Mouse (Mus musculus): ENCODE results near the gene Ntng2. TPM values are rescaled to one million over a fixed set of nuclear protein-coding genes. Genes with fewer than 3 reads are reported as not detected.

Gene Ntng2
- total and polyA plus RNA-seq, 2 experiments from 2014 or later, result 8.7 to 52.4 TPM

GRCm38 (mm10) chr2:29246891-29247290 is 5.9 kb downstream of the Ntng2 start:
- H3K4me3 ChIP-seq (ENCODE audit: low read depth, low read length), result no peak overlapping the region
- no peaks in the 10 kb centered on the region for H3K36me3 ChIP-seq (ENCODE audit: insufficient read depth, low read length)
- TF ChIP-seq CTCF (IDR thresholded peaks at IDR 0.05), result no peak
- H3K4me1 ChIP-seq (ENCODE audit: insufficient read depth, low read length), result peaks cover 15% of the 10 kb centered on the region
- no peaks in the 10 kb centered on the region for H3K9me3 ChIP-seq (ENCODE audit: low read length)
- 0 out of 2 replicates have a peak overlapping the region, but pooled peaks have one; percentile 6 for H3K4me2 ChIP-seq (ENCODE audit: low read depth, low read length, poor library complexity, severe bottlenecking)
- peaks cover 8% of the 10 kb centered on the region; the same call in 1 of the 2 replicates for H3K27me3 ChIP-seq (ENCODE audit: insufficient read depth, low read length)
- no peak overlapping the region for H3K27ac ChIP-seq (ENCODE audit: low read depth, low read length)
- no peak for DNase-seq (ENCODE audit: low spot score)
- ATAC-seq (ENCODE audit: low FRiP score), result no peak
- H3K9ac ChIP-seq (replicated peaks; ENCODE audit: low read length, poor library complexity, severe bottlenecking), result 0 out of 2 replicates have a peak overlapping the region, but pooled peaks have one; percentile 13
- WGBS, result 67% methylated on average over 7 of the region's 7 CpGs

- 0 out of 2 replicates have a peak overlapping the region, but pooled peaks have one; percentile 13 for H3K9ac ChIP-seq (replicated peaks; ENCODE audit: low read length, poor library complexity, severe bottlenecking)
- H3K9me3 ChIP-seq (ENCODE audit: low read length), result no peaks in the 10 kb centered on the region
- no peak for TF ChIP-seq CTCF (IDR thresholded peaks at IDR 0.05)
- peak; percentile 81 for DNase-seq (ENCODE audit: low spot score)
- ATAC-seq (ENCODE audit: low FRiP score), result no peak
- no peak overlapping the region for H3K4me3 ChIP-seq (ENCODE audit: low read depth, low read length)
- H3K27me3 ChIP-seq (ENCODE audit: insufficient read depth, low read length), result peaks cover 4% of the 10 kb centered on the region; the same call in 1 of the 2 replicates
- 0 out of 2 replicates have a peak overlapping the region, but pooled peaks have one; percentile 6 for H3K4me2 ChIP-seq (ENCODE audit: low read depth, low read length, poor library complexity, severe bottlenecking)
- WGBS, result 30% methylated on average over 3 of the region's 3 CpGs
- H3K27ac ChIP-seq (ENCODE audit: low read depth, low read length), result no peak overlapping the region
- peaks cover 14% of the 10 kb centered on the region for H3K4me1 ChIP-seq (ENCODE audit: insufficient read depth, low read length)
- no peaks in the 10 kb centered on the region for H3K36me3 ChIP-seq (ENCODE audit: insufficient read depth, low read length)
Measured at GRCm38 (mm10) chr2:29246275-29246674, 6.5 kb downstream of the Ntng2 start.

GRCm38 (mm10) chr2:29245341-29245779 is 7.4 kb downstream of the Ntng2 start:
- 41% methylated on average over 10 of the region's 10 CpGs for WGBS
- no peak overlapping the region for H3K9ac ChIP-seq (replicated peaks; ENCODE audit: low read length, poor library complexity, severe bottlenecking)
- no peak overlapping the region for H3K27ac ChIP-seq (ENCODE audit: low read depth, low read length)
- no peak overlapping the region for H3K4me2 ChIP-seq (ENCODE audit: low read depth, low read length, poor library complexity, severe bottlenecking)
- no peaks in the 10 kb centered on the region for H3K9me3 ChIP-seq (ENCODE audit: low read length)
- TF ChIP-seq CTCF (IDR thresholded peaks at IDR 0.05), result peak; percentile 71
- H3K27me3 ChIP-seq (ENCODE audit: insufficient read depth, low read length), result 0 out of 2 replicates have a peak, but pooled peaks cover 3% of the 10 kb centered on the region
- peaks cover 9% of the 10 kb centered on the region for H3K4me1 ChIP-seq (ENCODE audit: insufficient read depth, low read length)
- DNase-seq (ENCODE audit: low spot score) (peak; percentile 64), ATAC-seq (ENCODE audit: low FRiP score) (no peak)
- H3K4me3 ChIP-seq (ENCODE audit: low read depth, low read length), result no peak overlapping the region
- H3K36me3 ChIP-seq (ENCODE audit: insufficient read depth, low read length), result no peaks in the 10 kb centered on the region

- no peak for TF ChIP-seq CTCF (IDR thresholded peaks at IDR 0.05)
- ATAC-seq (ENCODE audit: low FRiP score), result no peak
- Histone ChIP-seq H3K36me3 (ENCODE audit: insufficient read depth, low read length) (no peaks in the 10 kb centered on the region), H3K4me3 (ENCODE audit: low read depth, low read length) (no peak overlapping the region), H3K9ac (replicated peaks; ENCODE audit: low read length, poor library complexity, severe bottlenecking) (no peak overlapping the region), H3K27ac (ENCODE audit: low read depth, low read length) (no peak overlapping the region), H3K4me2 (ENCODE audit: low read depth, low read length, poor library complexity, severe bottlenecking) (no peak overlapping the region), H3K4me1 (ENCODE audit: insufficient read depth, low read length) (no peaks in the 10 kb centered on the region), H3K27me3 (ENCODE audit: insufficient read depth, low read length) (no peaks in the 10 kb centered on the region), H3K9me3 (ENCODE audit: low read length) (no peaks in the 10 kb centered on the region)
- 53% methylated on average over 17 of the region's 17 CpGs for WGBS
- no peak for DNase-seq (ENCODE audit: low spot score)
Measured at GRCm38 (mm10) chr2:29239329-29239728, 13.5 kb downstream of the Ntng2 start.

- Histone ChIP-seq H3K9me3 (ENCODE audit: low read length) (no peaks in the 10 kb centered on the region), H3K27me3 (ENCODE audit: insufficient read depth, low read length) (no peaks in the 10 kb centered on the region), H3K36me3 (ENCODE audit: insufficient read depth, low read length) (no peaks in the 10 kb centered on the region), H3K9ac (replicated peaks; ENCODE audit: low read length, poor library complexity, severe bottlenecking) (no peak overlapping the region), H3K4me3 (ENCODE audit: low read depth, low read length) (no peak overlapping the region), H3K4me1 (ENCODE audit: insufficient read depth, low read length) (no peaks in the 10 kb centered on the region), H3K4me2 (ENCODE audit: low read depth, low read length, poor library complexity, severe bottlenecking) (no peak overlapping the region), H3K27ac (ENCODE audit: low read depth, low read length) (no peak overlapping the region)
- peak; percentile 71 for TF ChIP-seq CTCF (IDR thresholded peaks at IDR 0.05)
- no peak for DNase-seq (ENCODE audit: low spot score)
- 26% methylated on average over 4 of the region's 4 CpGs for WGBS
- ATAC-seq (ENCODE audit: low FRiP score), result no peak
Measured at GRCm38 (mm10) chr2:29237623-29238022, 15.2 kb downstream of the Ntng2 start.

GRCm38 (mm10) chr2:29235811-29236210 is 17.0 kb downstream of the Ntng2 start:
- Histone ChIP-seq H3K27ac (ENCODE audit: low read depth, low read length) (no peak overlapping the region), H3K4me3 (ENCODE audit: low read depth, low read length) (no peak overlapping the region), H3K9ac (replicated peaks; ENCODE audit: low read length, poor library complexity, severe bottlenecking) (no peak overlapping the region), H3K4me2 (ENCODE audit: low read depth, low read length, poor library complexity, severe bottlenecking) (no peak overlapping the region), H3K9me3 (ENCODE audit: low read length) (no peaks in the 10 kb centered on the region), H3K36me3 (ENCODE audit: insufficient read depth, low read length) (no peaks in the 10 kb centered on the region), H3K4me1 (ENCODE audit: insufficient read depth, low read length) (no peaks in the 10 kb centered on the region), H3K27me3 (ENCODE audit: insufficient read depth, low read length) (no peaks in the 10 kb centered on the region)
- TF ChIP-seq CTCF (IDR thresholded peaks at IDR 0.05), result no peak
- DNase-seq (ENCODE audit: low spot score), result no peak
- no peak for ATAC-seq (ENCODE audit: low FRiP score)
- 72% methylated on average over 7 of the region's 7 CpGs for WGBS
